Mouse (Mus musculus) heart, embryonic 10.5 days (tissue): ENCODE measurements around the gene Crtc1. TPM values are rescaled to one million over a fixed set of nuclear protein-coding genes. Genes with fewer than 3 reads are reported as not detected.

ENCODE experiments used
- DNase-seq: peaks from one replicate; pipeline ENCODE4 v3.0.0-alpha.2; 2017; ENCODE audit warnings: low spot score
- H3K27ac ChIP-seq: fragments of 300-500 bp; sonication (generic); 2 replicates; pipeline ENCODE4 v1.5.1; 2016; ENCODE audit warnings: mild to moderate bottlenecking
- H3K27me3 ChIP-seq: fragments of 300-500 bp; sonication (generic); 2 replicates; pipeline ENCODE4 v1.6.1; 2016; ENCODE audit warnings: mild to moderate bottlenecking; ENCODE audit not compliant: poor library complexity, insufficient read depth, severe bottlenecking
- H3K36me3 ChIP-seq: fragments of 300-500 bp; sonication (generic); 2 replicates; pipeline ENCODE4 v1.6.1; 2016; ENCODE audit warnings: mild to moderate bottlenecking, moderate library complexity
- H3K4me1 ChIP-seq: fragments of 300-500 bp; sonication (generic); 2 replicates; pipeline ENCODE4 v1.6.1; 2016; ENCODE audit warnings: mild to moderate bottlenecking
- H3K4me3 ChIP-seq: fragments of 300-500 bp; sonication (generic); 2 replicates; pipeline ENCODE4 v1.5.1; 2016; ENCODE audit warnings: mild to moderate bottlenecking, moderate library complexity
- H3K9me3 ChIP-seq: fragments of 300-500 bp; sonication (generic); 2 replicates; pipeline ENCODE4 v1.6.1; 2016; ENCODE audit warnings: mild to moderate bottlenecking, moderate library complexity
- WGBS: fragments of 180-500 bp; shearing (Covaris S2); methylation state at CpG from one replicate; pipeline ENCODE4 v1.1.7; 2016; 5-methylcytosine and 5-hydroxymethylcytosine counted together
- polyA plus RNA-seq: library from polyadenylated mRNA; unstranded; fragments of >200 nt; fragmentation: Nextera tagmentation; extraction: Ambion mirVana; gene quantifications from 2 replicates; pipeline ENCODE4 v1.2.1, GENCODE M21; 2016

The Crtc1 gene
- polyA plus RNA-seq, 1 experiment from 2014 or later = 15.8 TPM

GRCm38 (mm10) chr8:70344279-70344678, 95.1 kb downstream of the Crtc1 start:
- WGBS = 87% methylated on average over 2 of the region's 2 CpGs
- no peak for DNase-seq
- H3K27ac ChIP-seq = no peak overlapping the region
- H3K4me1 ChIP-seq = peaks cover 34% of the 10 kb centered on the region
- no peaks in the 10 kb centered on the region for H3K9me3 ChIP-seq
- no peaks in the 10 kb centered on the region for H3K27me3 ChIP-seq
- H3K4me3 ChIP-seq = no peak overlapping the region
- peaks cover 73% of the 10 kb centered on the region for H3K36me3 ChIP-seq

- H3K27ac ChIP-seq = no peak overlapping the region
- no peak overlapping the region for H3K4me3 ChIP-seq
- H3K36me3 ChIP-seq = peaks cover 73% of the 10 kb centered on the region
- 61% methylated on average over 6 of the region's 6 CpGs for WGBS
- H3K4me1 ChIP-seq = peaks cover 28% of the 10 kb centered on the region
- DNase-seq = no peak
- no peaks in the 10 kb centered on the region for H3K27me3 ChIP-seq
- H3K9me3 ChIP-seq = no peaks in the 10 kb centered on the region
These were observed 95.7 kb downstream of the Crtc1 start for GRCm38 (mm10) chr8:70343696-70344095.

GRCm38 (mm10) chr8:70343076-70343475, 96.3 kb downstream of the Crtc1 start:
- WGBS = 93% methylated on average over 7 of the region's 7 CpGs
- Histone ChIP-seq H3K4me1 (peaks cover 22% of the 10 kb centered on the region), H3K27me3 (no peaks in the 10 kb centered on the region), H3K27ac (no peak overlapping the region), H3K36me3 (peaks cover 73% of the 10 kb centered on the region), H3K9me3 (no peaks in the 10 kb centered on the region), H3K4me3 (no peak overlapping the region)
- no peak for DNase-seq

- H3K27me3 ChIP-seq = no peaks in the 10 kb centered on the region
- no peak overlapping the region for H3K4me3 ChIP-seq
- no peak for DNase-seq
- peaks cover 83% of the 10 kb centered on the region for H3K36me3 ChIP-seq
- WGBS = 90% methylated on average over 14 of the region's 14 CpGs
- H3K27ac ChIP-seq = no peak overlapping the region
- H3K9me3 ChIP-seq = no peaks in the 10 kb centered on the region
- H3K4me1 ChIP-seq = peaks cover 19% of the 10 kb centered on the region
These were observed 97.4 kb downstream of the Crtc1 start for GRCm38 (mm10) chr8:70342007-70342406.

- peaks cover 16% of the 10 kb centered on the region for H3K4me1 ChIP-seq
- H3K4me3 ChIP-seq = no peak overlapping the region
- no peaks in the 10 kb centered on the region for H3K27me3 ChIP-seq
- DNase-seq = no peak
- no peak overlapping the region for H3K27ac ChIP-seq
- H3K36me3 ChIP-seq = peaks cover 85% of the 10 kb centered on the region
- H3K9me3 ChIP-seq = no peaks in the 10 kb centered on the region
- WGBS = 88% methylated on average over 7 of the region's 7 CpGs
These were observed 98.7 kb downstream of the Crtc1 start for GRCm38 (mm10) chr8:70340659-70341058.

- no peak overlapping the region for H3K4me3 ChIP-seq
- H3K9me3 ChIP-seq = no peaks in the 10 kb centered on the region
- DNase-seq = no peak
- no peaks in the 10 kb centered on the region for H3K27me3 ChIP-seq
- no peak overlapping the region for H3K27ac ChIP-seq
- peaks cover 8% of the 10 kb centered on the region for H3K4me1 ChIP-seq
- H3K36me3 ChIP-seq = peaks cover 99% of the 10 kb centered on the region
- 92% methylated on average over 7 of the region's 7 CpGs for WGBS
These were observed 100.4 kb downstream of the Crtc1 start for GRCm38 (mm10) chr8:70338931-70339330.

GRCm38 (mm10) chr8:70332878-70333202, 106.5 kb downstream of the Crtc1 start:
- H3K27me3 ChIP-seq = peaks cover 26% of the 10 kb centered on the region; the same call in 1 of the 2 replicates
- peaks cover 32% of the 10 kb centered on the region for H3K4me1 ChIP-seq
- no peak for DNase-seq
- no peak overlapping the region for H3K27ac ChIP-seq
- no peaks in the 10 kb centered on the region for H3K9me3 ChIP-seq
- WGBS = 91% methylated on average over 6 of the region's 6 CpGs
- H3K4me3 ChIP-seq = no peak overlapping the region
- peaks cover 72% of the 10 kb centered on the region for H3K36me3 ChIP-seq

Other genes with a start within 250 kb of the Crtc1 start
- 5.8 and 9.5 TPM in 2 replicates for gene Slc25a42, start 227.3 kb downstream of the Crtc1 start, polyA plus RNA-seq
- 34.7 and 34.8 TPM in 2 replicates for gene Sugp2, start 205.4 kb downstream of the Crtc1 start, polyA plus RNA-seq
- 29.5 and 31.6 TPM in 2 replicates for gene Armc6, start 205.1 kb downstream of the Crtc1 start, polyA plus RNA-seq
- 42.7 and 80.5 TPM in 2 replicates for gene Homer3, start 156.8 kb downstream of the Crtc1 start, polyA plus RNA-seq
- gene Ddx49, start 137.1 kb downstream of the Crtc1 start, polyA plus RNA-seq = 40.5 and 47.5 TPM in 2 replicates
- gene Cope, start 137.1 kb downstream of the Crtc1 start, polyA plus RNA-seq = 379 and 398 TPM in 2 replicates
- gene Cers1, start 123.8 kb downstream of the Crtc1 start, polyA plus RNA-seq = 1.4 TPM in 2 replicates
- 1.9 and 4.2 TPM in 2 replicates for gene Gdf1, start 109.8 kb downstream of the Crtc1 start, polyA plus RNA-seq
- gene Upf1, start 86.3 kb downstream of the Crtc1 start, polyA plus RNA-seq = 14.5 and 19.8 TPM in 2 replicates
- gene Comp, start 66.0 kb downstream of the Crtc1 start, polyA plus RNA-seq = 0.43 and 1.2 TPM in 2 replicates
- gene Klhl26, start 37.4 kb upstream of the Crtc1 start, polyA plus RNA-seq = 15.6 and 15.7 TPM in 2 replicates
- 1.2 and 3.6 TPM in 2 replicates for gene Tmem59l, start 47.8 kb upstream of the Crtc1 start, polyA plus RNA-seq
- 1.8 and 3.2 TPM in 2 replicates for gene Crlf1, start 53.6 kb upstream of the Crtc1 start, polyA plus RNA-seq
- gene Rex1bd, start 67.2 kb upstream of the Crtc1 start, polyA plus RNA-seq = 127 and 128 TPM in 2 replicates
- 751 and 801 TPM in 2 replicates for gene Uba52, start 71.2 kb upstream of the Crtc1 start, polyA plus RNA-seq
- 295 and 310 TPM in 2 replicates for gene Fkbp8, start 88.1 kb upstream of the Crtc1 start, polyA plus RNA-seq
- 67.0 and 68.3 TPM in 2 replicates for gene Kxd1, start 88.4 kb upstream of the Crtc1 start, polyA plus RNA-seq
- gene Ell, start 99.9 kb upstream of the Crtc1 start, polyA plus RNA-seq = 15.8 and 18.5 TPM in 2 replicates
- 192 and 214 TPM in 2 replicates for gene Isyna1, start 154.8 kb upstream of the Crtc1 start, polyA plus RNA-seq
- gene Ssbp4, start 169.3 kb upstream of the Crtc1 start, polyA plus RNA-seq = 67.3 and 107 TPM in 2 replicates
- 0.15 and 1.4 TPM in 2 replicates for gene Lrrc25, start 176.6 kb upstream of the Crtc1 start, polyA plus RNA-seq
- gene Gdf15, start 192.9 kb upstream of the Crtc1 start, polyA plus RNA-seq = 0.43 and 1.6 TPM in 2 replicates
- 38.0 and 42.0 TPM in 2 replicates for gene Pgpep1, start 220.8 kb upstream of the Crtc1 start, polyA plus RNA-seq
- 344 and 410 TPM in 2 replicates for gene Lsm4, start 233.7 kb upstream of the Crtc1 start, polyA plus RNA-seq